Mouse (Mus musculus): ENCODE data around the gene Romo1. TPM values are rescaled to one million over a fixed set of nuclear protein-coding genes. Genes with fewer than 3 reads are reported as not detected.
"Not testable (repeated sequence)": the region's sequence is repeated elsewhere in the genome, so short reads cannot be mapped to it uniquely, and the experiment has no call there.

The Romo1 gene
- polyA plus RNA-seq, 1 experiment from 2014 or later = 400 TPM

GRCm38 (mm10) chr2:156189241-156189640, 45.4 kb downstream of the Romo1 start:
- not testable (repeated sequence) for H3K27me3 ChIP-seq (replicated peaks; ENCODE audit: low read depth, poor library complexity, severe bottlenecking); H3K4me3 ChIP-seq; H3K27ac ChIP-seq (replicated peaks); H3K36me3 ChIP-seq (replicated peaks); DNase-seq (ENCODE audit: low spot score); H3K9me3 ChIP-seq; H3K4me1 ChIP-seq
- WGBS = 82% methylated on average over 7 of the region's 7 CpGs

DNA sequence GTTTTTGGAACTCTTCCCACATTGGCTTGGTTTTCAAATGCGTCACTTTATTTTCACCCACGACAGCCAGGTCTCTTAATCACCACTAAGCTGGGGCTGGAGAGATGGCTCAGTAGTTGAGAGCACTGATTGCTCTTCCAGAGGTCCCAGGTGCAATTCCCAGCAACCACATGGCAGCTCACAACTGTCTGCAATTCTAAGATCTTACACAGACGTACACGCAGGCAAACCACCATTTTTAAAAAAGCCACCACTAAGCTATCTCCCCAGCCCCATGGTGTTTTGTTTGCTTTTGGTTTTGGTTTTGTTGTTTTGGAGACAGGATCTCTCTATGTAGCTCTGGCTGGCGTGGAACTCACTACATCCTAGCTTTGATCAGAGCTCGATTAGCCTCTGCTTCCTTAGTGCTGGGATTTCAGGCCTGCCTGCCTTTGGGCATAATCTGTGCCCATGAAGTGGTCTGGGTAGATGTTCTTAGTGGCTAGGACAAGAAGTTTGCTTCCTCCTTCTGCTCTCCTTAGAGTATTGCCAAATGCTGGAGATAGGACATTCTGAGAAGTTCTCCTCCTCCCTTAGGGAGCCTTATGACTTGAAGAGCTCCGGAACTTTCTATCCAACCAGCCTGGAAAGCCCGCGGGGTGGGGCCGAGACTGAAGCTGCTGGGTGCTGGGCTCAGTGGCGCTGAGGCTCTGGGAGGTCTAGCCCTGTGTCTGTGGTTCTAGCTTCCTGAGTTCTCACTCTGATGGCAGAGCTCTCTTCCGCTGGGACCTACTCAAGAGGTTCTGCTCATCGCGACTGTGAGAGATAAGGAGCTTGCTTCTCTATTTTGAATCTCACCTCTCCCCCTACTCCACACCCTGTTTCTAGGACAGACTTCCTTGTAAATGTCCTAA, 46.4 kb downstream of the Romo1 start:
- no peaks in the 10 kb centered on the region for H3K9me3 ChIP-seq
- DNase-seq (ENCODE audit: low spot score) = no peak
- no peaks in the 10 kb centered on the region for H3K36me3 ChIP-seq (replicated peaks)
- H3K4me3 ChIP-seq = no peak overlapping the region
- 0 out of 2 replicates have a peak, but pooled peaks cover 2% of the 10 kb centered on the region for H3K4me1 ChIP-seq
- WGBS = 88% methylated on average over 14 of the region's 14 CpGs
- H3K27me3 ChIP-seq (replicated peaks; ENCODE audit: low read depth, poor library complexity, severe bottlenecking) = no peaks in the 10 kb centered on the region
- H3K27ac ChIP-seq (replicated peaks) = no peak overlapping the region

DNA sequence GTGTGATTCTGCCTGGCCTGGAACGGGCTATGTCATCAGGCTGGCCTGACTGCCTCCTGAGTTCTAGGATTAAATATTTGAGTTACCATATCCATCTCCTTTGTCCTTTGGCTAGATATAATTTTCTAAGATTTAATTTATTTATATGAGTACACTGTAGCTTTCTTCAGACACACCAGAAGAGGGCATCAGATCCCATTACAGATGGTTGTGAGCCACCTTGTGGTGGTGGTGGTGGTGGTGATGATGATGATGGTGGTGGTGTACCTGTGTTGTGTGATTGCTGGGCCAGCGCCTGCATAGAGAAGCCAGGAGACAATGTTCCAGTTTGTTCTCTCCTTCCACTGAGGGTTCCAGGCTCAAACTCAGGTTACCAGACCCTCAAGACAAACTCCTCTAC, 47.7 kb downstream of the Romo1 start:
- Histone ChIP-seq H3K9me3 (no peaks in the 10 kb centered on the region), H3K36me3 (replicated peaks) (no peaks in the 10 kb centered on the region), H3K4me1 (peaks cover 10% of the 10 kb centered on the region), H3K27ac (replicated peaks) (no peak overlapping the region), H3K4me3 (no peak overlapping the region), H3K27me3 (replicated peaks; ENCODE audit: low read depth, poor library complexity, severe bottlenecking) (no peaks in the 10 kb centered on the region)
- WGBS = 89% methylated on average over 2 of the region's 2 CpGs
- DNase-seq (ENCODE audit: low spot score) = no peak

DNA sequence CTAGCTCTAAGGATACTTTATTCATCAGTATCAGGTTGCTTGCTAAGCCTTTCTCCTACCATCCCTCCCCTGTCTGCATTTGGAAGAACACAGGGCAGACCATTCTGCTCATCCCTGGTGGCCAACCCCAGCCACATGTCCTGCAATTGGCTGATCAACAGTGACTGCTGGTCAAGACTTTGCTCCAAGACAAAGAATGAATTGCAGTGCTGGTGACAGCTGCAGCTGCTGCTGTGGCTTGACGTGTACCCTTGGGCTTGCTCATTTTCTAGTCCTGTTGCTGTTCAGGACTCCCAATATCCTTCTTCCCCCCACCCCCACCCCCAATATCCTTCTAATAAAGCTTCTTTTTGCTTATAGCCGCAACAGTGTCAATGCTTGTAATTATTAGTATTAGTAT, 48.2 kb downstream of the Romo1 start:
- no peak overlapping the region for H3K27ac ChIP-seq (replicated peaks)
- no peaks in the 10 kb centered on the region for H3K27me3 ChIP-seq (replicated peaks; ENCODE audit: low read depth, poor library complexity, severe bottlenecking)
- no peak overlapping the region for H3K4me3 ChIP-seq
- no peak for DNase-seq (ENCODE audit: low spot score)
- no peaks in the 10 kb centered on the region for H3K9me3 ChIP-seq
- WGBS = 80% methylated on average over 2 of the region's 2 CpGs
- peaks cover 13% of the 10 kb centered on the region for H3K4me1 ChIP-seq
- H3K36me3 ChIP-seq (replicated peaks) = no peaks in the 10 kb centered on the region

DNA sequence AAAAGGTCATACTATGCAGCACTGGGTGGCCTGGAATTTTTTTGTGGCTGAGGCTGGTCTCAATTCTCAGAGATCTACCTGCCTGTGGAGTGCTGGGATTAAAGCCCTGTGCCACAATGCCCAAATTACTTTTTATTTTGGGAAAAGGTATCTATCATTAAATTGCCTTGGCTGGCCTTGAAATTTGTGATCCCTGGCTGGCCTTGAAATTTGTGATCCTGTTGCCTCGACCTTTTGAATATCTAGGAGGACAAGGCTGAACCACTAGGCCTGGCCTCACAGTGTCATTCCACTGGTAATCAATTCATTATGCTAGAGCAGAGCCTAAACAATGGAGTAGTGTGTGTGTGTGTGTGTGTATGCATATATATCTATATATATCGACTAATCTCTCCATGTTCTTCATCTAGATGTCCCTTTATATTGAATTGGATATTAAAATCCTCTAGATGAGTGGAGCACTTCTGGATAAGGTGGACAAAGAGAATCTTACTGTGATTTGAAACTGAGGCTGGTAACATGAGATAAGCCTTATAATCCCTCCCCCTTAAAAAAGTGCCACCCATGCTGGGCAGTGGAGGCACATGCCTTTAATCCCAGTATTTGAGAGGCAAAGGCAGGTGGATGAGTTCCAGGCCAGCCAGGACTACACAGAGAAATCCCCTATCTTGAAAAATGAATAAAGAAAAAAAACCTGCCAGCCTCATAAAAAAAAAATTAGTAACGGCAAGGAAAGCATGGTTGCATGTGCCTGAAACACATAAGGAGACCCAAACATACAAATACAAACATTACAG, 49.4 kb downstream of the Romo1 start:
- H3K27ac ChIP-seq (replicated peaks) = no peak overlapping the region
- no peak overlapping the region for H3K4me3 ChIP-seq
- peaks cover 24% of the 10 kb centered on the region for H3K4me1 ChIP-seq
- 66% methylated on average over 3 of the region's 3 CpGs for WGBS
- no peaks in the 10 kb centered on the region for H3K9me3 ChIP-seq
- no peaks in the 10 kb centered on the region for H3K27me3 ChIP-seq (replicated peaks; ENCODE audit: low read depth, poor library complexity, severe bottlenecking)
- H3K36me3 ChIP-seq (replicated peaks) = 0 out of 2 replicates have a peak, but pooled peaks cover under 1% of the 10 kb centered on the region
- no peak for DNase-seq (ENCODE audit: low spot score)

DNA sequence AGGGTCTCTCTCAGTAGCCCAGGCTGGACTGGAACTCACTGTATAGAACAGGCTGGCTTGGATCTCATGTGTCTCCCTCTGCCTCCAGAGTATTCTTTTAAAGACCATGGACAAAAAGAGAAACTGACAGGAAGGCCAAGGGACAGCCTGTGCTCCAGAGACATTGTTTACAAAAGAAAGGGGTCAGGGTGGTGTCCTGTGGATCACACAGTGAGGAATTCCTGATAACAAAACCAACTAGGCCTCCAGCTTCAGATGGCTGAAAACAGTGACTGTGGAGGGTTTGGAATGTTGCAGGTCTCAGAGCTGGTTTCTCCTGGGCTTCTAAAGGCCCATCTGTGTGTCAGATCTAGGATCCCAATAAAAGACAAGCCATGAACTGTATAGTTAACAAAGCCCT, 50.7 kb downstream of the Romo1 start:
- Histone ChIP-seq H3K36me3 (replicated peaks) (peaks cover 12% of the 10 kb centered on the region; the same call in 1 of the 2 replicates), H3K4me3 (no peak overlapping the region), H3K9me3 (no peaks in the 10 kb centered on the region), H3K27me3 (replicated peaks; ENCODE audit: low read depth, poor library complexity, severe bottlenecking) (no peaks in the 10 kb centered on the region), H3K4me1 (peaks cover 34% of the 10 kb centered on the region), H3K27ac (replicated peaks) (peak overlapping the region; percentile 40; the same call in 1 of the 2 replicates)
- DNase-seq (ENCODE audit: low spot score) = no peak

Other genes with a start within 250 kb of the Romo1 start
- 74.2 and 82.8 TPM in 2 replicates for gene Uqcc1, start 213.7 kb upstream of the Romo1 start, polyA plus RNA-seq (2016; fragmentation: Nextera tagmentation; extraction: Ambion mirVana)
- 0.12 TPM in 1 of 2 replicates, not detected in the other for gene Gm15557, start 203.3 kb upstream of the Romo1 start, polyA plus RNA-seq (2016; fragmentation: Nextera tagmentation; extraction: Ambion mirVana)
- 0.52 and 0.91 TPM in 2 replicates for gene Gdf5, start 198.7 kb upstream of the Romo1 start, polyA plus RNA-seq (2016; fragmentation: Nextera tagmentation; extraction: Ambion mirVana)
- 29.8 and 31.4 TPM in 2 replicates for gene Cep250, start 187.6 kb upstream of the Romo1 start, polyA plus RNA-seq (2016; fragmentation: Nextera tagmentation; extraction: Ambion mirVana)
- 0.91 and 1.4 TPM in 2 replicates for gene 6430550D23Rik, start 136.1 kb upstream of the Romo1 start, polyA plus RNA-seq (2016; fragmentation: Nextera tagmentation; extraction: Ambion mirVana)
- 178 and 183 TPM in 2 replicates for gene Ergic3, start 136.0 kb upstream of the Romo1 start, polyA plus RNA-seq (2016; fragmentation: Nextera tagmentation; extraction: Ambion mirVana)
- gene Fer1l4, start 91.1 kb upstream of the Romo1 start, polyA plus RNA-seq (2016; fragmentation: Nextera tagmentation; extraction: Ambion mirVana) = 0.11 TPM in 1 of 2 replicates, not detected in the other
- 5.9 and 6.0 TPM in 2 replicates for gene Spag4, start 78.9 kb upstream of the Romo1 start, polyA plus RNA-seq (2016; fragmentation: Nextera tagmentation; extraction: Ambion mirVana)
- 75.6 and 79.6 TPM in 2 replicates for gene Cpne1, start 32.1 kb upstream of the Romo1 start, polyA plus RNA-seq (2016; fragmentation: Nextera tagmentation; extraction: Ambion mirVana)
- 50.8 and 52.6 TPM in 2 replicates for gene Rbm12, start 32.1 kb upstream of the Romo1 start, polyA plus RNA-seq (2016; fragmentation: Nextera tagmentation; extraction: Ambion mirVana)
- 23.3 and 35.7 TPM in 2 replicates for gene Gm28036, start 16.9 kb upstream of the Romo1 start, polyA plus RNA-seq (2016; fragmentation: Nextera tagmentation; extraction: Ambion mirVana)
- 37.7 and 42.1 TPM in 2 replicates for gene Nfs1, start 147 bp downstream of the Romo1 start, polyA plus RNA-seq (2016; fragmentation: Nextera tagmentation; extraction: Ambion mirVana)
- gene Rbm39, start 36.2 kb downstream of the Romo1 start, polyA plus RNA-seq (2016; fragmentation: Nextera tagmentation; extraction: Ambion mirVana) = 557 and 577 TPM in 2 replicates
- 70.3 and 74.5 TPM in 2 replicates for gene Phf20, start 52.4 kb downstream of the Romo1 start, polyA plus RNA-seq (2016; fragmentation: Nextera tagmentation; extraction: Ambion mirVana)
- 2.8 and 3.3 TPM in 2 replicates for gene Cnbd2, start 168.3 kb downstream of the Romo1 start, polyA plus RNA-seq (2016; fragmentation: Nextera tagmentation; extraction: Ambion mirVana)
- 54.9 and 60.2 TPM in 2 replicates for gene Scand1, start 168.7 kb downstream of the Romo1 start, polyA plus RNA-seq (2016; fragmentation: Nextera tagmentation; extraction: Ambion mirVana)

Measured in embryonic facial prominence, embryonic 10.5 days (tissue).